Comparison of ENCODE assay signal across 13 mouse cellular contexts in the genomic region with DNA sequence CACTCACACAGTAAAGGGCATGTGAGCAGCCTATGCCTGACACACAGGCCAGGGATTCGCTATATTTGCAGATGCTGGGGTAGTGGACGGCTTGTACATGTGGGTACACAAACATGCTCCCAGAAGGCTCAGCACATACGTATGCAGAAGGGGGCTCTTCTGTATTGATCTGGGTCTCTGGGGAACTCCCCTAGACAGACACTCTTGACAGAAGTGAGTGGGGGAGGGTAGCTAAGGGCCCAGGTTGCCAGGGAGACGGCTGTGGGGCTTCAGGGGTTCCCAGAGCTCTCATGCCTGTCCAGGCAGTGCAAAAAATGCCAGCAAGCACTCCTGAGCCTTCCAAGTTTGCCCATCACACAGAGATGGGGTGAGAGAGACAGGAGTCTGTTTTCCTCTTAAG.
DNase-seq lines count a peak whose midpoint lies in the region; ATAC-seq lines count a peak whose summit lies in the region.
"Had no signal": no experiment of that assay in that cellular context is flagged by ENCODE, and none has a peak within 500 bp of the region (broad histone marks: within the 10 kb centered on the region; RNA-seq: fewer than 3 reads in every experiment).

No protein-coding gene starts in this region.

- 21% methylated on average over 4 of the region's 4 CpGs for WGBS in forebrain, embryonic 11.5 days
- WGBS in forebrain, embryonic 16.5 days, result 28% methylated on average over 4 of the region's 4 CpGs
- WGBS in embryonic facial prominence, embryonic 13.5 days, result 60% methylated on average over 4 of the region's 4 CpGs
- 23% methylated on average over 4 of the region's 4 CpGs for WGBS in hindbrain, embryonic 16.5 days
- whole genome bisulfite sequencing in neural tube, embryonic 12.5 days, result 27% methylated on average over 4 of the region's 4 CpGs

- no peaks in the 10 kb centered on the region for H3K36me3 ChIP-seq in forebrain, embryonic 11.5 days (ENCODE audit: control insufficient read depth, insufficient read depth, low read length)
- H3K36me3 ChIP-seq in forebrain, embryonic 16.5 days (ENCODE audit: control insufficient read depth, insufficient read depth), result no peaks in the 10 kb centered on the region
- H3K36me3 ChIP-seq in embryonic facial prominence, embryonic 13.5 days, result peaks cover 11% of the 10 kb centered on the region
- no peaks in the 10 kb centered on the region for H3K36me3 ChIP-seq in hindbrain, embryonic 16.5 days (ENCODE audit: control insufficient read depth, insufficient read depth, low read length)
- H3K36me3 ChIP-seq in neural tube, embryonic 12.5 days, result peaks cover 8% of the 10 kb centered on the region
- H3K36me3 ChIP-seq: heart, embryonic 13.5 days had no signal

- peaks cover 69% of the 10 kb centered on the region for H3K4me1 ChIP-seq in forebrain, embryonic 11.5 days (replicated peaks; ENCODE audit: control insufficient read depth, insufficient read depth, low read length)
- H3K4me1 ChIP-seq in forebrain, embryonic 16.5 days (replicated peaks; ENCODE audit: control insufficient read depth, insufficient read depth, low read length), result peaks cover 37% of the 10 kb centered on the region
- peaks cover 53% of the 10 kb centered on the region for H3K4me1 ChIP-seq in embryonic facial prominence, embryonic 13.5 days
- H3K4me1 ChIP-seq in hindbrain, embryonic 16.5 days (ENCODE audit: control insufficient read depth, insufficient read depth, low read depth, low read length), result peaks cover 45% of the 10 kb centered on the region
- H3K4me1 ChIP-seq in neural tube, embryonic 12.5 days, result peaks cover 87% of the 10 kb centered on the region

- peak overlapping the region; percentile 55 for H3K9ac ChIP-seq in forebrain, embryonic 11.5 days (ENCODE audit: low read length)
- H3K9ac ChIP-seq in forebrain, embryonic 16.5 days (replicated peaks; ENCODE audit: low read depth, low read length), result no peak overlapping the region
- no peak overlapping the region for H3K9ac ChIP-seq in embryonic facial prominence, embryonic 13.5 days
- peak overlapping the region; percentile 18; the same call in 1 of the 2 replicates for H3K9ac ChIP-seq in hindbrain, embryonic 16.5 days (ENCODE audit: low read depth, low read length)
- H3K9ac ChIP-seq in neural tube, embryonic 12.5 days, result peak overlapping the region; percentile 33
- H3K9ac ChIP-seq: heart, embryonic 13.5 days had no signal

- H3K9me3 ChIP-seq in forebrain, embryonic 11.5 days (ENCODE audit: control insufficient read depth, low read length), result no peaks in the 10 kb centered on the region
- H3K9me3 ChIP-seq in forebrain, embryonic 16.5 days (ENCODE audit: control insufficient read depth, low read length), result no peaks in the 10 kb centered on the region
- H3K9me3 ChIP-seq in embryonic facial prominence, embryonic 13.5 days, result no peaks in the 10 kb centered on the region
- no peaks in the 10 kb centered on the region for H3K9me3 ChIP-seq in hindbrain, embryonic 16.5 days (ENCODE audit: control insufficient read depth, low read length)
- H3K9me3 ChIP-seq in neural tube, embryonic 12.5 days, result no peaks in the 10 kb centered on the region
- H3K9me3 ChIP-seq: heart, embryonic 13.5 days had no signal

- H3K27ac ChIP-seq in forebrain, embryonic 11.5 days (ENCODE audit: low read depth, low read length), result peak overlapping the region; percentile 99
- no peak overlapping the region for H3K27ac ChIP-seq in forebrain, embryonic 16.5 days (ENCODE audit: low read length)
- 0 out of 2 replicates have a peak overlapping the region, but pooled peaks have one; percentile 7 for H3K27ac ChIP-seq in embryonic facial prominence, embryonic 13.5 days
- H3K27ac ChIP-seq in hindbrain, embryonic 16.5 days (ENCODE audit: low read depth, low read length), result peak overlapping the region; percentile 62; the same call in 1 of the 2 replicates
- peak overlapping the region; percentile 92 for H3K27ac ChIP-seq in neural tube, embryonic 12.5 days
- H3K27ac ChIP-seq: heart, embryonic 13.5 days had no signal

- peak overlapping the region; percentile 27 for H3K4me2 ChIP-seq in forebrain, embryonic 11.5 days (ENCODE audit: low read depth, low read length, severe bottlenecking)
- H3K4me2 ChIP-seq in forebrain, embryonic 16.5 days (ENCODE audit: low read length), result no peak overlapping the region
- H3K4me2 ChIP-seq in embryonic facial prominence, embryonic 13.5 days, result no peak overlapping the region
- H3K4me2 ChIP-seq in hindbrain, embryonic 16.5 days (ENCODE audit: low read length), result no peak overlapping the region
- peak overlapping the region; percentile 54 for H3K4me2 ChIP-seq in neural tube, embryonic 12.5 days (replicated peaks)
- H3K4me2 ChIP-seq: heart, embryonic 13.5 days had no signal

- H3K27me3 ChIP-seq in forebrain, embryonic 11.5 days (ENCODE audit: control insufficient read depth, insufficient read depth, low read length), result no peaks in the 10 kb centered on the region
- no peaks in the 10 kb centered on the region for H3K27me3 ChIP-seq in forebrain, embryonic 16.5 days (replicated peaks; ENCODE audit: control insufficient read depth, insufficient read depth, low read length)
- H3K27me3 ChIP-seq in embryonic facial prominence, embryonic 13.5 days, result peaks cover 3% of the 10 kb centered on the region; the same call in 1 of the 2 replicates
- H3K27me3 ChIP-seq in hindbrain, embryonic 16.5 days (replicated peaks; ENCODE audit: control insufficient read depth, insufficient read depth, low read length), result no peaks in the 10 kb centered on the region
- no peaks in the 10 kb centered on the region for H3K27me3 ChIP-seq in neural tube, embryonic 12.5 days (replicated peaks)

- no peak overlapping the region for H3K4me3 ChIP-seq in forebrain, embryonic 11.5 days (ENCODE audit: low read depth, low read length)
- H3K4me3 ChIP-seq in forebrain, embryonic 16.5 days (replicated peaks; ENCODE audit: low read length), result no peak overlapping the region
- H3K4me3 ChIP-seq in embryonic facial prominence, embryonic 13.5 days, result no peak overlapping the region
- H3K4me3 ChIP-seq in hindbrain, embryonic 16.5 days (ENCODE audit: low read length), result no peak overlapping the region
- no peak overlapping the region for H3K4me3 ChIP-seq in neural tube, embryonic 12.5 days
- H3K4me3 ChIP-seq: heart, embryonic 13.5 days had no signal

- no peak for DNase-seq in forebrain, embryonic 11.5 days (ENCODE audit: low spot score)
- DNase-seq in lung, postnatal 4 days, result no peak
- DNase-seq in spleen, adult 18-20 months, result no peak
- no peak for DNase-seq in kidney, postnatal 25 days
- DNase-seq: adrenal gland, postnatal 14 days; gastrocnemius, postnatal 14 days; thymus, postnatal 14 days had no signal

- no peak for ATAC-seq in forebrain, embryonic 11.5 days (replicated peaks; ENCODE audit: low FRiP score)
- no peak for ATAC-seq in forebrain, embryonic 16.5 days
- no peak for ATAC-seq in embryonic facial prominence, embryonic 13.5 days (ENCODE audit: insufficient number of reproducible peaks, insufficient read depth, low FRiP score, low TSS enrichment, low read depth)
- peak; percentile 13; the same call in 1 of the 2 replicates for ATAC-seq in hindbrain, embryonic 16.5 days
- ATAC-seq in neural tube, embryonic 12.5 days (ENCODE audit: low FRiP score, low read depth), result peak; percentile 51; the same call in 1 of the 2 replicates
- ATAC-seq: lung, postnatal 0 days had no signal

Comparison
In these comparisons a context has a peak if more than half of its experiments do, and no peak if none do; other contexts are left out.
1. H3K4me2 ChIP-seq: peak in forebrain, embryonic 11.5 days (single experiment) and neural tube, embryonic 12.5 days (single experiment); none in forebrain, embryonic 16.5 days (single experiment), embryonic facial prominence, embryonic 13.5 days (single experiment) and hindbrain, embryonic 16.5 days (single experiment).
2. H3K9ac ChIP-seq: peak in forebrain, embryonic 11.5 days (single experiment), hindbrain, embryonic 16.5 days (single experiment) and neural tube, embryonic 12.5 days (single experiment); none in forebrain, embryonic 16.5 days (single experiment) and embryonic facial prominence, embryonic 13.5 days (single experiment).
3. ATAC-seq: peak in hindbrain, embryonic 16.5 days (single experiment) and neural tube, embryonic 12.5 days (single experiment); none in forebrain, embryonic 11.5 days (single experiment), forebrain, embryonic 16.5 days (single experiment) and embryonic facial prominence, embryonic 13.5 days (single experiment).